Mouse (Mus musculus) CH12.LX (cell line): Measurements from ENCODE around the gene Tmem243.
A peak's percentile ranks its signal among the peaks of the same experiment; 100 is the strongest.

ENCODE experiments used
- CTCF ChIP-seq, 2 experiments: IDR thresholded peaks in 1 of 2; conservative IDR thresholded peaks in 1 of 2; 2 replicates each; pipeline ENCODE4 v1.5.1; 2011 to 2012; ENCODE audit warnings: low read depth in 2 of 2, low read length in 2 of 2, improper control_type of control experiment in 1 of 2, inconsistent platforms in 1 of 2, mild to moderate bottlenecking in 1 of 2, moderate library complexity in 1 of 2
- JUN ChIP-seq: IDR thresholded peaks from 2 replicates; pipeline ENCODE4 v1.6.1; 2011; ENCODE audit warnings: low read depth, mild to moderate bottlenecking, low read length, improper control_type of control experiment, moderate library complexity; ENCODE audit not compliant: insufficient read depth
- JUND ChIP-seq: conservative IDR thresholded peaks from 2 replicates; pipeline ENCODE4 v1.6.1; 2011; ENCODE audit warnings: low read depth, low read length, improper control_type of control experiment
- KAT2A ChIP-seq: IDR thresholded peaks from 2 replicates; pipeline ENCODE4 v1.6.1; 2012; ENCODE audit warnings: low read length, improper control_type of control experiment, inconsistent platforms; ENCODE audit not compliant: insufficient replicate concordance
- MAZ ChIP-seq: IDR thresholded peaks from 2 replicates; pipeline ENCODE4 v1.6.1; 2012; ENCODE audit warnings: low read depth, mild to moderate bottlenecking, inconsistent platforms, low read length, improper control_type of control experiment, moderate library complexity
- MYC ChIP-seq: IDR thresholded peaks from 2 replicates; pipeline ENCODE4 v1.6.1; 2011; ENCODE audit warnings: low read depth, mild to moderate bottlenecking, improper control_type of control experiment, low read length
- NRF1 ChIP-seq: IDR thresholded peaks from 2 replicates; pipeline ENCODE4 v1.6.1; 2014; ENCODE audit warnings: low read depth, mild to moderate bottlenecking, inconsistent platforms, low read length, improper control_type of control experiment, moderate library complexity
- POLR2A ChIP-seq: IDR thresholded peaks from 2 replicates; pipeline ENCODE4 v1.6.1; 2011; ENCODE audit warnings: low read depth, mild to moderate bottlenecking, improper control_type of control experiment, low read length
- POLR2AphosphoS2 ChIP-seq: IDR thresholded peaks from 2 replicates; pipeline ENCODE4 v1.6.1; 2011; ENCODE audit warnings: low read depth, low read length, improper control_type of control experiment
- RCOR1 ChIP-seq: conservative IDR thresholded peaks from 2 replicates; pipeline ENCODE4 v1.6.1; 2012; ENCODE audit warnings: low read depth, mild to moderate bottlenecking, inconsistent platforms, low read length, improper control_type of control experiment
- TCF12 ChIP-seq: IDR thresholded peaks from 2 replicates; pipeline ENCODE4 v1.6.1; 2014; ENCODE audit warnings: low read depth, mild to moderate bottlenecking, inconsistent platforms, low read length, improper control_type of control experiment
- USF1 ChIP-seq: IDR thresholded peaks from 2 replicates; pipeline ENCODE4 v1.6.1; 2014; ENCODE audit warnings: low read depth, mild to moderate bottlenecking, inconsistent platforms, low read length, improper control_type of control experiment
- ZKSCAN1 ChIP-seq: IDR thresholded peaks from 2 replicates; pipeline ENCODE4 v1.6.1; 2012; ENCODE audit warnings: low read depth, inconsistent platforms, low read length, improper control_type of control experiment, borderline replicate concordance

DNA sequence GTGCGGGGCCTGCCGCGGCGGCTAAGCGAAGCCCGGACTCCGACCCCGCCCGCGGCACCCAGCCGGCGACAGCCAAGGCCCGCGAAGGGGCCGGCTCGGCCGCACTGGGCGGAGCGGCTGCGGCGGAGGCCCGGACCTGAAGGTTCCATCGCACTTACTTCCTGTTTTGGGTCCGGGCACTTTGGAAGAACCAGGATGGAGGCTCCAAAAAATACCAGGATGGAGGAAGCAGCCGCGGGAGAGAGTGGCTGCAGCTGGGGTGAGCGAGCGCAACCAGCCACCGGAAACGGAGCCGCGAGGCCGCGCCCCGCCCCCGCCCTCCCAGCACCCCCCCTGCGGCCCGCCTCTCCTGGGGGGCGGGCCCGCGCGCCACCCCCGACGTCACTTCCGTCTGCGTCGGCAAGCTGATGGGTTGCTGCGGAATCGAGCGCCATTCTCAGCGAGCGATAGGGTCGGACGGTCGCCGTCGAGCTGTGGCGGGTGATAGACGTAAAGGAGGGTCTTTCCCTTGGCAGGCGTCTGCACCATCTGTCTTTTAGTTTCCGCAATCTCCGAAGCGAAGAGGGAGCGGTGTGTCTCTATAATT is 61.1 kb downstream of the Tmem243 start, which contains the start of gene Dmtf1:
- TF ChIP-seq POLR2A (peak; percentile 100), MAZ (peak; percentile 62; the same call in 1 of the 2 replicates), MYC (no peak), POLR2AphosphoS2 (peak; percentile 95), TCF12 (peak; percentile 94), USF1 (no peak), CTCF (conservative IDR thresholded peaks at IDR 0.05 in 1 of 2, IDR thresholded peaks at IDR 0.05 in 1 of 2; ENCODE audit: low read depth in 2 of 2, low read length in 2 of 2) (no peak), NRF1 (no peak), ZKSCAN1 (no peak), RCOR1 (no peak), KAT2A (0 out of 2 replicates have a peak, but pooled peaks have one; percentile 47), JUN (no peak), JUND (no peak)
